Mouse (Mus musculus) hindbrain, embryonic 11.5 days (tissue): ENCODE data around the gene Abtb2. TPM values are rescaled to one million over a fixed set of nuclear protein-coding genes. Genes with fewer than 3 reads are reported as not detected.

ENCODE experiments used
- ATAC-seq: fragments of 200-750 bp; cut with Nextera tagmentation; 2 replicates; pipeline ENCODE4 v1.8.0; 2017; ENCODE audit warnings: mild to moderate bottlenecking, moderate TSS enrichment, moderate library complexity; ENCODE audit not compliant: low FRiP score
- DNase-seq: peaks from one replicate; pipeline ENCODE4 v3.0.0-alpha.2; 2015; ENCODE audit warnings: low spot score
- H3K27ac ChIP-seq: fragments of 300-500 bp; sonication (generic); 2 replicates; pipeline ENCODE4 v1.5.1; 2014; ENCODE audit warnings: mild to moderate bottlenecking, low read depth, low read length
- H3K27me3 ChIP-seq: fragments of 300-500 bp; sonication (generic); 2 replicates; pipeline ENCODE4 v1.6.1; 2014; ENCODE audit warnings: mild to moderate bottlenecking, low read length, moderate library complexity, mixed read lengths; ENCODE audit not compliant: control insufficient read depth, insufficient read depth
- H3K36me3 ChIP-seq: fragments of 300-500 bp; sonication (generic); 2 replicates; pipeline ENCODE4 v1.6.1; 2014; ENCODE audit warnings: mild to moderate bottlenecking, low read length, moderate library complexity, mixed read lengths; ENCODE audit not compliant: control insufficient read depth, insufficient read depth
- H3K4me1 ChIP-seq: fragments of 300-500 bp; sonication (generic); replicated peaks from 2 replicates; pipeline ENCODE4 v1.6.1; 2014; ENCODE audit warnings: low read length, mixed read lengths; ENCODE audit not compliant: control insufficient read depth, insufficient read depth
- H3K4me2 ChIP-seq: fragments of 300-500 bp; sonication (generic); replicated peaks from 2 replicates; pipeline ENCODE4 v1.6.1; 2014; ENCODE audit warnings: mild to moderate bottlenecking, low read depth, low read length
- H3K4me3 ChIP-seq: fragments of 300-500 bp; sonication (generic); 2 replicates; pipeline ENCODE4 v1.5.1; 2014; ENCODE audit warnings: low read depth, low read length
- H3K9ac ChIP-seq: fragments of 300-500 bp; sonication (generic); 2 replicates; pipeline ENCODE4 v1.6.1; 2014; ENCODE audit warnings: low read depth, low read length
- H3K9me3 ChIP-seq: fragments of 300-500 bp; sonication (generic); 2 replicates; pipeline ENCODE4 v1.6.1; 2016; ENCODE audit warnings: low read length; ENCODE audit not compliant: control insufficient read depth
- WGBS: fragments of 180-500 bp; shearing (Covaris S2); extraction: QIAGEN DNeasy Blood & Tissue Kit; methylation state at CpG from one replicate; pipeline ENCODE4 v1.1.7; 2014; 5-methylcytosine and 5-hydroxymethylcytosine counted together
- polyA plus RNA-seq: library from polyadenylated mRNA; unstranded; fragments of >200 nt; fragmentation: Nextera tagmentation; extraction: Ambion mirVana; gene quantifications from 2 replicates; pipeline ENCODE4 v1.2.1, GENCODE M21; 2014

Abtb2 gene
- polyA plus RNA-seq, 1 experiment from 2014 or later: 14.6 TPM

- H3K4me1 ChIP-seq: no peaks in the 10 kb centered on the region
- no peaks in the 10 kb centered on the region for H3K36me3 ChIP-seq
- DNase-seq (no peak), ATAC-seq (no peak)
- WGBS: 83% methylated on average over 12 of the region's 12 CpGs
- H3K4me2 ChIP-seq: no peak overlapping the region
- no peak overlapping the region for H3K27ac ChIP-seq
- H3K4me3 ChIP-seq: no peak overlapping the region
- no peaks in the 10 kb centered on the region for H3K27me3 ChIP-seq
- no peak overlapping the region for H3K9ac ChIP-seq
- no peaks in the 10 kb centered on the region for H3K9me3 ChIP-seq
These were observed 134.4 kb downstream of the Abtb2 start for GRCm38 (mm10) chr2:103700514-103700913.

GRCm38 (mm10) chr2:103703336-103703735 lies 137.2 kb downstream of the Abtb2 start:
- WGBS: 68% methylated on average over 10 of the region's 10 CpGs
- Histone ChIP-seq H3K4me2 (no peak overlapping the region), H3K36me3 (peaks cover 2% of the 10 kb centered on the region; the same call in 1 of the 2 replicates), H3K9me3 (no peaks in the 10 kb centered on the region), H3K9ac (no peak overlapping the region), H3K4me3 (no peak overlapping the region), H3K4me1 (no peaks in the 10 kb centered on the region), H3K27me3 (no peaks in the 10 kb centered on the region), H3K27ac (no peak overlapping the region)
- ATAC-seq: no peak
- DNase-seq: no peak

GRCm38 (mm10) chr2:103703865-103704264 lies 137.8 kb downstream of the Abtb2 start:
- ATAC-seq (no peak), DNase-seq (no peak)
- H3K27me3 ChIP-seq: no peaks in the 10 kb centered on the region
- no peaks in the 10 kb centered on the region for H3K4me1 ChIP-seq
- H3K27ac ChIP-seq: no peak overlapping the region
- no peak overlapping the region for H3K4me3 ChIP-seq
- H3K4me2 ChIP-seq: no peak overlapping the region
- WGBS: 86% methylated on average over 4 of the region's 4 CpGs
- peaks cover 2% of the 10 kb centered on the region; the same call in 1 of the 2 replicates for H3K36me3 ChIP-seq
- H3K9ac ChIP-seq: no peak overlapping the region
- H3K9me3 ChIP-seq: no peaks in the 10 kb centered on the region

GRCm38 (mm10) chr2:103705826-103706225 lies 139.7 kb downstream of the Abtb2 start:
- DNase-seq (no peak), ATAC-seq (no peak)
- no peak overlapping the region for H3K27ac ChIP-seq
- H3K4me3 ChIP-seq: no peak overlapping the region
- H3K4me2 ChIP-seq: no peak overlapping the region
- H3K27me3 ChIP-seq: no peaks in the 10 kb centered on the region
- no peaks in the 10 kb centered on the region for H3K4me1 ChIP-seq
- H3K36me3 ChIP-seq: peaks cover 2% of the 10 kb centered on the region; the same call in 1 of the 2 replicates
- no peaks in the 10 kb centered on the region for H3K9me3 ChIP-seq
- 86% methylated on average over 4 of the region's 4 CpGs for WGBS
- H3K9ac ChIP-seq: no peak overlapping the region

- ATAC-seq (no peak), DNase-seq (no peak)
- H3K9me3 ChIP-seq: no peaks in the 10 kb centered on the region
- no peak overlapping the region for H3K4me2 ChIP-seq
- H3K9ac ChIP-seq: no peak overlapping the region
- H3K36me3 ChIP-seq: peaks cover 2% of the 10 kb centered on the region; the same call in 1 of the 2 replicates
- H3K4me3 ChIP-seq: no peak overlapping the region
- no peaks in the 10 kb centered on the region for H3K4me1 ChIP-seq
- no peaks in the 10 kb centered on the region for H3K27me3 ChIP-seq
- WGBS: 48% methylated on average over 11 of the region's 11 CpGs
- no peak overlapping the region for H3K27ac ChIP-seq
These were observed 140.1 kb downstream of the Abtb2 start for GRCm38 (mm10) chr2:103706226-103706625.

- Histone ChIP-seq H3K9ac (no peak overlapping the region), H3K27ac (no peak overlapping the region), H3K36me3 (peaks cover 2% of the 10 kb centered on the region; the same call in 1 of the 2 replicates), H3K4me2 (no peak overlapping the region), H3K4me1 (no peaks in the 10 kb centered on the region), H3K4me3 (no peak overlapping the region), H3K27me3 (no peaks in the 10 kb centered on the region), H3K9me3 (no peaks in the 10 kb centered on the region)
- DNase-seq (no peak), ATAC-seq (no peak)
- 80% methylated on average over 6 of the region's 6 CpGs for WGBS
These were observed 141.1 kb downstream of the Abtb2 start for GRCm38 (mm10) chr2:103707056-103707776.

GRCm38 (mm10) chr2:103710849-103711248 lies 144.7 kb downstream of the Abtb2 start:
- Histone ChIP-seq H3K4me3 (no peak overlapping the region), H3K27me3 (no peaks in the 10 kb centered on the region), H3K9ac (no peak overlapping the region), H3K4me1 (no peaks in the 10 kb centered on the region), H3K9me3 (no peaks in the 10 kb centered on the region), H3K36me3 (peaks cover 2% of the 10 kb centered on the region; the same call in 1 of the 2 replicates), H3K4me2 (no peak overlapping the region), H3K27ac (no peak overlapping the region)
- 92% methylated on average over 7 of the region's 7 CpGs for WGBS
- ATAC-seq (no peak), DNase-seq (no peak)

GRCm38 (mm10) chr2:103713831-103714230 lies 147.7 kb downstream of the Abtb2 start:
- 87% methylated on average over 7 of the region's 7 CpGs for WGBS
- Histone ChIP-seq H3K4me1 (no peaks in the 10 kb centered on the region), H3K9me3 (no peaks in the 10 kb centered on the region), H3K4me2 (no peak overlapping the region), H3K27me3 (no peaks in the 10 kb centered on the region), H3K4me3 (no peak overlapping the region), H3K36me3 (no peaks in the 10 kb centered on the region; the same call in 1 of the 2 replicates), H3K9ac (no peak overlapping the region), H3K27ac (no peak overlapping the region)
- ATAC-seq (no peak), DNase-seq (no peak)

- Histone ChIP-seq H3K4me3 (no peak overlapping the region), H3K9ac (no peak overlapping the region)
These were observed 148.3 kb downstream of the Abtb2 start for GRCm38 (mm10) chr2:103714412-103714811.

More at GRCm38 (mm10) chr2:103714412-103714811, 148.3 kb downstream of the Abtb2 start:
- DNase-seq (no peak), ATAC-seq (no peak)
- Histone ChIP-seq H3K4me2 (no peak overlapping the region), H3K27me3 (no peaks in the 10 kb centered on the region), H3K27ac (no peak overlapping the region), H3K9me3 (no peaks in the 10 kb centered on the region), H3K4me1 (no peaks in the 10 kb centered on the region), H3K36me3 (no peaks in the 10 kb centered on the region; the same call in 1 of the 2 replicates)
- 71% methylated on average over 4 of the region's 4 CpGs for WGBS
